Mouse (Mus musculus): ENCODE data around the gene Traip.

Traip gene

GRCm38 (mm10) chr9:107971690-107972541, 22.0 kb downstream of the Traip start:
- WGBS = 73% methylated on average over 8 of the region's 8 CpGs

DNA sequence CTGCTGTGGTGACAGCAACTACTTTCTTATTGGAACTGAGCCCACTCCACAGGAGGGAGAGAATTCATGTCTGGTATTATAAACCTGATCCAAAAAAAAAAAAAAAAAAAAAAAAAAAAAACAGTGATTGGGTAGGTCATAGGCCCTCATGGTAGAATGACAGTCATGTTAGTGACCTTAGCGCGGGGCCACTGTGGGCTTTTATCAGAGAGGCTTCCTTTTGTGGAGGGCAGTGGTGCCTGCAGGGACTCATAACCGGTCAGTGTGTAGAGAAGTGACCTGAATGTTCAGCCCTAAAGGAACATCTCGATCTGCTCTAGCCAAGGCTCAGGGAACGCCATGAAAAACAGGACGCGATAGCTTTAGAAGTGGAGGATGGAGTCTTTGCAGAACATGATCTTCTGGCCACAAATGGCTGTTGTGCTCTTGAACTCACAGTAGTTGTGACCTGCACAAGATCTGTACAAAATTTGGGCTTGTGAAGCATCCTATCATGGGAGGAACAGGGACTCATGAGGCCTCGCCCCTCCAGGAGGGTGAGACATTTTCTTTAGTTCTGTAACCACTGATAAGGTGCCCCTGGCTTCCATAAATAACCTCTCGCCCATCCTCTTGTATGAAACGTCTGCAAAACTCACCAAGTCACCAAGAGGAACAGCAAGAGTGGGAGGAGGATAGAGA, 24.7 kb downstream of the Traip start:
- WGBS = 78% methylated on average over 10 of the region's 10 CpGs

GRCm38 (mm10) chr9:107975399-107976386, 25.8 kb downstream of the Traip start, which contains the start of gene Uba7:
Uba7 (plus strand) TSS chr9:107975505.
- WGBS = 78% methylated on average over 12 of the region's 12 CpGs

- 92% methylated on average over 12 of the region's 12 CpGs for WGBS
Measured at GRCm38 (mm10) chr9:107978815-107979214, 28.9 kb downstream of the Traip start.

- WGBS = 33% methylated on average over 7 of the region's 7 CpGs
Measured at GRCm38 (mm10) chr9:107981684-107982605, 32.0 kb downstream of the Traip start.

- 29% methylated on average over 14 of the region's 14 CpGs for WGBS
Measured at GRCm38 (mm10) chr9:107982681-107983346, 32.9 kb downstream of the Traip start, which contains the start of gene Gm20661. Gm20661 (plus strand) TSS chr9:107983058.

DNA sequence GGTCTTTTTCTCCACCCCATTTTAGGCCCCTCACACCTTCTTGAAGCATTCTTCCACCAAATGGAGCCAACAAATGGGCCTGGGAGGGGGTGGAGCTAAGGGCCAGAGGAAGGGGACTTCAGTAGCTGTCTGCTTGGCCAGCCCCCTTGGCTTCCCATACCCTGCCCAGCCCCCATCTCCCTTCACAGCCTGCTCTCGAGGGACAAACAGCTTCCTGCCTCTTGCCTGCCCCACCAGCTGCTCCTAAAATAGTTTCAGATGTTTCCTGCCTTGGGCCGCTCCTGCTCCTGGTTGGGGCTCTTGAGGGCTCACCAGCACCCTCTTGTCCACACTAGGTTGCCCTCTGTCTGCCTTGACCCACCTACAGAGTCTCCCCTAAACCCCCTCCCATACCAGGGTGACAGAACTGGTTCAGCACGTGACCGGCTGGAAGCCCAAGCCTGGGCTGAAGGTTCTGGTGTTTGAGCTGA, 33.5 kb downstream of the Traip start:
- 58% methylated on average over 4 of the region's 4 CpGs for WGBS

DNA sequence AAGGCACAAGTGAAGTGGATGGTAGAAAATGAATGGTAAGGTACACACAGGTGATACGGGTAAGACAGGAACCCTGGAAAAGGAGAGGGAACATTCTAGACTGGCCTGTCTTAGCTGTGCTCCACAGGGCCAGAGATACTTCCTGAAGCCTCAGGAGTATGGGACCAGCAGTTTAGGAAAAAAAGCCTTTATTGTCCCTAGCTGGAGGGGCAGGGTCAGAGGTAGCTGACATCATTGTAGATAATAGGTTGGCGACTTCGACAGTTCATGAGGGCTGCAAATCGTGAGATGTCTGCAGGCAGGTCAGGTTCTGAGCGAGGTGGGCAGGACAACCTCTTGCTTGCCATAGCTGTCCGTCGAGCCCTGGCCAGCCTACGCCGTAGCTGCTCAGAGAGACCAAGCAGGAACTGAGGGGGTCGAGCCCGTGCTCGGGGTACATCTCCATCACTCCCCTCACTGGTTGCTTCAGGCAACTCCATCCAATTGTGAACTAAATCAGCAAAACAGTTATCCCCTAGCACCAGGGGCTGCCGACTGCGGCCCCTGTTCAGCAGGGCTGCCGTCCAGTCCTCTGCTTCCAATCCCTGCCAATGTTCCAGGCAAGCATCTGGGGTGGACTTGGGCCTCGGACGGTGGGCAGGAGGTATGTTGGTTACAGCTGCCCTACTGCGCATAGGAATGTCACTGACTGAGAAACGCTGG, 34.3 kb downstream of the Traip start:
- WGBS = 79% methylated on average over 19 of the region's 19 CpGs

GRCm38 (mm10) chr9:107984754-107985055, 34.8 kb downstream of the Traip start:
- WGBS = 68% methylated on average over 9 of the region's 9 CpGs

GRCm38 (mm10) chr9:107985131-107986119, 35.5 kb downstream of the Traip start, which contains the start of gene Inka1:
Inka1 (minus strand) TSS chr9:107985879.
- WGBS = 5% methylated on average over 58 of the region's 58 CpGs

DNA sequence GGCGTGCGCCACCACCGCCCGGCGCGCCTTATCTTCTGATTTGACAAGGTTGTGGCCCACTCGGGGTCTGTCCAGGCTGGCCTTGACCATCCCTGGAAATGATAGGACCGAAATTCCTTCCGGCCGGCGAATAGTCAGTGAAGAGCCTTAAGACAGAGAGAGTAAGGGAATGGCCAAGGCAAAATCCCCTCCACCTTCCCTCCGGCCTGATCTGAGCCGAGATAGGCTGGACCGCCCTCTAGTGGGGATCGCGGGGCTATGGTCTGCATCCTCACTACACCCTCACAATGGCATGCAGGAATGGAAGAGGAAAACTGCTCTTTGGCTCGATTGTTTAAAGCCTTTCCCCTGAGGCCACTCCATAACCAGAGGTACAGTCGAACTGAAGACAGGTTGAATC, 36.4 kb downstream of the Traip start:
- WGBS = 8% methylated on average over 18 of the region's 18 CpGs

- 58% methylated on average over 3 of the region's 3 CpGs for WGBS
Measured at GRCm38 (mm10) chr9:107987950-107988349, 38.0 kb downstream of the Traip start.

DNA sequence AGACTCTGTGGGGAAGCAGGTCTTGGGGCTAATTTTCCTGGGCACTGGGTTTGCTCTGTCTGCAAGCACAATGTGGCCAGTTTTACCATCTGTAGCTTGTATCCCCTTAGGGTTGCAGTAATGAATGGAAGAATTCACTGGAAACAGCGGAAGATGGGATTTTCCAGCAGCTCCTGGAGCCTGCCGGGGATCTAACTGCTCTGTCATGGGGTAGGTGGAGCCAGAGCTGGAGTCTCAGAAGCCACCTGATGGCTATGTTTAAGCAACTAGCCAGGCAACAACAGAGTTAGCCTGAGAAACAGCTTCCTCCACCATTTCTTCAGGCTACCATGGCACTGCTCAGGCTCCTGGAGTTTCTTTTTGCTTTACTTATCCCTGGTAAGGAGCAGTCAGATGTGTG, 42.3 kb downstream of the Traip start, which contains the start of gene Cdhr4:
Gene Cdhr4 (plus strand): TSS at position 301 of the 400 bp plus-strand sequence.
- WGBS = 66% methylated on average over 2 of the region's 2 CpGs

DNA sequence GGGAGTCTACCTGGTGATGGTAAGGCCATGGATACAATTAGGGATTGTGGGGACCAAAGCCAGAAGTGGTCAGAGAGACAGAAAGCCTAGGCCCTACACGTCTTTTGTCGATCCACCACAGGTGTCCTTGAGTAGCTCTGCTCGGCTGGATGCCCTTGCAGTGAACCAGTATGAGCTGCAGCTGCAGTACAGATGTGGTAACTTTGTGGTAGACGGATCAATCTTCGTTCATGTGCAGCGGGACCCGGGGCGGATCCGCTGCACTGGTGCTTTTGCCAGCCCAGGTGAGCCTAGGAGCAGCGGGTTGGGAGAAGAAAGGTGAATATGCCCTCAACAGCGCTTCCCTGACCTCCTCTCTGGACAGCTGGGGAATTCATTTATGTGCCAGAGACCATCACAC, 43.1 kb downstream of the Traip start:
- 95% methylated on average over 11 of the region's 11 CpGs for WGBS

GRCm38 (mm10) chr9:107994464-107994863, 44.5 kb downstream of the Traip start:
- 71% methylated on average over 2 of the region's 2 CpGs for WGBS

DNA sequence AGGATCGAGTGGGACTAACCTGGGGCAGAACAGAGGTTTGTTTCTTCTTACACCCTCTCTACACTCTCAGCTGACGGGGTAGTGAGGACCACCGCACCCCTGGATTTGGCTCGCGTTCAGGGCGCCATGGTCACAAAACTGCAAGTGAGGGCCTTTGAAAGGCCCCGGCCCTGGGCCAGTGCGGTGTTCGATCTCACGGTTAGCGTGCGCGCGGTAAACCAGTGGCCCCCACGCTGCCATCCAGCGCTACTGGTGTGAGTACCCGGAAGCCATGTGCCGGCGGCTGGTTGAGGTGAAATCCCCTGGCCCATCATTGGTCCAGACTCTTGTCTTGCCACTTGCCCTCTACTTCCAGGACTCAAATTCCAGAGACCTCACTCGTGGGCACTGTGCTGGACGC, 45.6 kb downstream of the Traip start:
- 95% methylated on average over 21 of the region's 21 CpGs for WGBS

DNA sequence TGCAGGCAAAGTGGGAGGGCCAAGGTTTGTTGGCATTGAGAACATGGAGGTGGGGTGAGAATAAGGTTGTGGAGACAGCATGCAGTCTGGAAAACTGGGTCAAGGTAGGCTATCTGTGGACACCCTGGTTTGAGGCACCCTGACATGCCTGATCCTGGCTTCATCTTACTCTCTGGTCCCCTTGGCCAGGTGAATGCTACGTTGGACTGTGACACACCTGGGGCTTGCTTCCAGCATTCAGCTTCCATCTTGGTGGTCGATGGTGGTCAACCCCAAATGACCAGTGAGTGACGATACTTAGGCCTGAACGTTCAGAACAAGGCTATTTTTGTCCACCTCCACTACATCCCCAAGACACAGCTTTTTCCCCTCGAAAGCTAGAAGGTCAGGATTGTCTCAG, 46.1 kb downstream of the Traip start, which contains the start of gene Gm20662:
Gene Gm20662 (plus strand): TSS at position 301 of the 400 bp plus-strand sequence.
- WGBS = 97% methylated on average over 5 of the region's 5 CpGs
